Mouse (Mus musculus) liver, adult 2 months (tissue): ENCODE data around the gene Hexb. TPM values are rescaled to one million over a fixed set of nuclear protein-coding genes. Genes with fewer than 3 reads are reported as not detected.
A peak's percentile ranks its signal among the peaks of the same experiment; 100 is the strongest.

ENCODE experiments used
- DNase-seq: peaks from one replicate; pipeline ENCODE4 v3.0.0-alpha.2; 2011; ENCODE audit warnings: low read depth, low spot score; ENCODE audit errors: extremely low read depth
- H3K27ac ChIP-seq: fragments of 200-500 bp; replicated peaks from 2 replicates; pipeline ENCODE4 v1.5.1; 2012; ENCODE audit warnings: low read depth, mild to moderate bottlenecking, control low read depth, inconsistent platforms, low read length; ENCODE audit not compliant: insufficient read depth
- H3K27me3 ChIP-seq: fragments of 200-500 bp; 2 replicates; pipeline ENCODE4 v1.6.1; 2012; ENCODE audit warnings: mild to moderate bottlenecking, moderate library complexity, low read length, inconsistent platforms; ENCODE audit not compliant: control insufficient read depth, insufficient read depth
- H3K36me3 ChIP-seq: fragments of 200-500 bp; 2 replicates; pipeline ENCODE4 v1.6.1; 2012; ENCODE audit warnings: low read length, inconsistent platforms; ENCODE audit not compliant: control insufficient read depth, insufficient read depth
- H3K4me1 ChIP-seq: fragments of 200-500 bp; 2 replicates; pipeline ENCODE4 v1.6.1; 2011; ENCODE audit warnings: low read length; ENCODE audit not compliant: control insufficient read depth, insufficient read depth
- H3K4me3 ChIP-seq: fragments of 200-500 bp; 2 replicates; pipeline ENCODE4 v1.5.1; 2011; ENCODE audit warnings: low read depth, mild to moderate bottlenecking, control low read depth, low read length, moderate library complexity; ENCODE audit not compliant: insufficient read depth
- H3K79me2 ChIP-seq: fragments of 200-500 bp; 2 replicates; pipeline ENCODE4 v1.6.1; 2012; ENCODE audit warnings: inconsistent platforms, mild to moderate bottlenecking, low read length, moderate library complexity; ENCODE audit not compliant: control insufficient read depth, insufficient read depth
- H3K9ac ChIP-seq: fragments of 200-500 bp; 2 replicates; pipeline ENCODE4 v1.6.1; 2012; ENCODE audit warnings: low read depth, mild to moderate bottlenecking, control low read depth, inconsistent platforms, low read length
- CTCF ChIP-seq: fragments of 200-500 bp; IDR thresholded peaks from 2 replicates; pipeline ENCODE4 v1.5.1; 2011; ENCODE audit warnings: low read depth, low read length, control low read depth
- POLR2A ChIP-seq: fragments of 200-500 bp; IDR thresholded peaks from 2 replicates; pipeline ENCODE4 v1.6.1; 2011; ENCODE audit warnings: low read length, control low read depth; ENCODE audit not compliant: insufficient read depth; ENCODE audit errors: extremely low read depth
- WGBS: fragments of 180-500 bp; shearing (Covaris S2); methylation state at CpG from one replicate; pipeline ENCODE4 v1.1.7; 2018; 5-methylcytosine and 5-hydroxymethylcytosine counted together
- polyA plus RNA-seq: library from polyadenylated mRNA; depleted of rRNA; stranded (reverse); fragments of >200 nt; gene quantifications from 2 replicates; pipeline ENCODE4 v1.2.3, GENCODE M21; 2012
- total RNA-seq: library from RNA; depleted of rRNA; stranded (reverse); fragments of >200 nt; gene quantifications from 2 replicates; pipeline ENCODE4 v1.2.3, GENCODE M21; 2014

The Hexb gene
- total and polyA plus RNA-seq, 2 experiments = 43.1 to 48.1 TPM

DNA sequence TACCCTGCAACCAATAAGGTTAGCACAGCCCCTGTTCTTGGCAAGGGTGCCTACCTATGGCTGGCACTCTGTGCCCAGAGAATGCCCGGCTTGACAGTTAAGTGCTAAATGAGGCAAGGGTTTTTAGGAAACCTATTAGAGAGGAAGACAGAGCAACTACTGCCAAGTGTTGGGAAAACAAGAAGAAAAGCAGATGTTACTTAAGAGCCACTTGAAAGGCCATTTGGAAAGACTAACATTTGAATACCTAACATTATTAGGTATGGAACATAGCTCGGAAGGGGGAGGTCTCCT is 1.3 kb downstream of the Hexb start:
- Histone ChIP-seq H3K9ac (no peak overlapping the region), H3K79me2 (no peaks in the 10 kb centered on the region), H3K36me3 (no peaks in the 10 kb centered on the region), H3K27ac (no peak overlapping the region), H3K4me1 (peaks cover 2% of the 10 kb centered on the region; the same call in 1 of the 2 replicates), H3K27me3 (no peaks in the 10 kb centered on the region), H3K4me3 (no peak overlapping the region)
- TF ChIP-seq CTCF = no peak
- no peak for TF ChIP-seq POLR2A
- no peak for DNase-seq
- 95% methylated on average over 2 of the region's 2 CpGs for WGBS

DNA sequence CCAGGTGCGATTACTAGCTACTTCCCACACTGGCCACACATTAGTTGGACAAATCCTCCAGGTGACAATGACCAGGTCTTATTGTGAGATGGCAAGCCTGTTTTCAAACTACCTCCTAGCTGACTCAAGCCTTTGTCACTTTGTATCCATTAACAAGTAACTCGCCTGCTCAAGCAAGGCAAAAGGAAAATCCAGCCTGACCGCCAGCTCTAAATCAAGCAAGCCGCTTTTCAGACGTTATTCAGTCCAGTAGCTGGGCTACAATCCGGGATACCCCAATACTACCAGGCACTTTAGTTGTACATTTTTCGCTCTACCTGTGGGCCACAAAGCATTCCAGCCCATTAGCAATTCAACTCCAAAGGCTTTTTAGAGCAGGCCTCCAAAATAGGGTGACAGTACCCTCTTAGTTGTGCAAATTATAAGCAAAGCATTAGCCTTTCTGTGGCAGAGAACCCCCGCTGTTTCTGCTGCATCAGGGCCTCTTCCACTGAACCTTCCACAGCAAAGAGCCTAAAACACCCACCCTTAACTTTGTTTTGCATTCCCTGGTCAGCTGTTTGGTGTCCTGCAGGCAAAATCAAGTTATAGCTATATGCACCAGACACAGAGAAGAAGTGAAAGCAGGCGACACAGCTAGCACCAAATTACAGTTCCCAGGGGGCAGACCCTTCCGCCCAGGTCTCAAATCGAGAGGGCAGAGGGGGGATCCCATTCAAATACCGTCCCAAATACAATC is 1.8 kb downstream of the Hexb start:
- no peak overlapping the region for H3K4me3 ChIP-seq
- no peak overlapping the region for H3K27ac ChIP-seq

GRCm38 (mm10) chr13:97193420-97193819 is 4.7 kb downstream of the Hexb start:
- H3K9ac ChIP-seq = no peak overlapping the region
- no peaks in the 10 kb centered on the region for H3K79me2 ChIP-seq
- H3K4me1 ChIP-seq = peaks cover 2% of the 10 kb centered on the region; the same call in 1 of the 2 replicates
- no peak for TF ChIP-seq POLR2A
- no peak for TF ChIP-seq CTCF
- H3K27ac ChIP-seq = no peak overlapping the region
- no peaks in the 10 kb centered on the region for H3K27me3 ChIP-seq
- WGBS = 40% methylated on average over 7 of the region's 7 CpGs
- H3K4me3 ChIP-seq = no peak overlapping the region
- DNase-seq = peak; percentile 62
- H3K36me3 ChIP-seq = peaks cover 2% of the 10 kb centered on the region; the same call in 1 of the 2 replicates

More for the DNA sequence above, 1.8 kb downstream of the Hexb start:
- 92% methylated on average over 12 of the region's 12 CpGs for WGBS
- DNase-seq = no peak
- no peak overlapping the region for H3K9ac ChIP-seq
- TF ChIP-seq POLR2A (no peak), CTCF (no peak)
- no peaks in the 10 kb centered on the region for H3K36me3 ChIP-seq
- peaks cover 2% of the 10 kb centered on the region; the same call in 1 of the 2 replicates for H3K4me1 ChIP-seq
- H3K27me3 ChIP-seq = no peaks in the 10 kb centered on the region
- no peaks in the 10 kb centered on the region for H3K79me2 ChIP-seq

DNA sequence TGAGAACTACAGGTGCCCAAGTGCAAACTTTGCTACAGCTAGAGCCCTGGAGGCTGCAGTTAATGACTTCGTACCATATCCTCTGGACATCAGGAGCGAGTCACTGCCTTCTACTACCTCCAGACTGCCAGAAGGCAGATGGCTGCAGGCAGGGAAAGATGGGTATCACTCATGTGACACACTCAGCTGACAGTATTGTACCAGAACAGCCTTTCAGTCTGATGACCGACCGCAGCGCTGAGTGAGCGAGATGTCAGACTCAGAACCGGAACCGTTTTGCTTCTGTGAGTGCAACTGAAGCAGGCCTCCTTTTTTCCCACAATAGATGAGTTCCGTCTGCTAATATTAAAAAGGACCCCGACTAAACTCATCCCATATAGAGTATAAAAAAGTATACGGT is 5.5 kb downstream of the Hexb start:
- no peaks in the 10 kb centered on the region for H3K79me2 ChIP-seq
- no peak for TF ChIP-seq CTCF
- TF ChIP-seq POLR2A = no peak
- WGBS = 95% methylated on average over 11 of the region's 11 CpGs

GRCm38 (mm10) chr13:97187693-97188092 is 10.5 kb downstream of the Hexb start:
- peak; percentile 44 for DNase-seq
- H3K36me3 ChIP-seq = peaks cover 2% of the 10 kb centered on the region; the same call in 1 of the 2 replicates
- 80% methylated on average over 5 of the region's 5 CpGs for WGBS

More for the DNA sequence above, 5.5 kb downstream of the Hexb start:
- H3K9ac ChIP-seq = no peak overlapping the region
- H3K27me3 ChIP-seq = no peaks in the 10 kb centered on the region
- no peak overlapping the region for H3K4me3 ChIP-seq
- no peak overlapping the region for H3K27ac ChIP-seq
- H3K36me3 ChIP-seq = peaks cover 2% of the 10 kb centered on the region; the same call in 1 of the 2 replicates
- H3K4me1 ChIP-seq = peaks cover under 1% of the 10 kb centered on the region; the same call in 1 of the 2 replicates
- no peak for DNase-seq

GRCm38 (mm10) chr13:97186346-97186745 is 11.8 kb downstream of the Hexb start:
- 82% methylated on average over 4 of the region's 4 CpGs for WGBS
- TF ChIP-seq CTCF (no peak), POLR2A (no peak)

More at GRCm38 (mm10) chr13:97187693-97188092, 10.5 kb downstream of the Hexb start:
- no peak for TF ChIP-seq CTCF
- Histone ChIP-seq H3K4me1 (no peaks in the 10 kb centered on the region), H3K9ac (no peak overlapping the region), H3K4me3 (no peak overlapping the region), H3K27ac (no peak overlapping the region), H3K79me2 (no peaks in the 10 kb centered on the region), H3K27me3 (no peaks in the 10 kb centered on the region)

More at GRCm38 (mm10) chr13:97186346-97186745, 11.8 kb downstream of the Hexb start:
- Histone ChIP-seq H3K79me2 (no peaks in the 10 kb centered on the region), H3K27ac (no peak overlapping the region), H3K4me3 (no peak overlapping the region), H3K4me1 (no peaks in the 10 kb centered on the region), H3K9ac (no peak overlapping the region), H3K36me3 (peaks cover 2% of the 10 kb centered on the region; the same call in 1 of the 2 replicates), H3K27me3 (no peaks in the 10 kb centered on the region)
- DNase-seq = no peak
